Mouse (Mus musculus) WW6 (cell line): ENCODE results near the gene Grm4.

Source experiments
- DNase-seq: peaks from one replicate; pipeline ENCODE4 v3.0.0-alpha.2; 2013; ENCODE audit warnings: low read depth, low spot score

Grm4 gene

DNA sequence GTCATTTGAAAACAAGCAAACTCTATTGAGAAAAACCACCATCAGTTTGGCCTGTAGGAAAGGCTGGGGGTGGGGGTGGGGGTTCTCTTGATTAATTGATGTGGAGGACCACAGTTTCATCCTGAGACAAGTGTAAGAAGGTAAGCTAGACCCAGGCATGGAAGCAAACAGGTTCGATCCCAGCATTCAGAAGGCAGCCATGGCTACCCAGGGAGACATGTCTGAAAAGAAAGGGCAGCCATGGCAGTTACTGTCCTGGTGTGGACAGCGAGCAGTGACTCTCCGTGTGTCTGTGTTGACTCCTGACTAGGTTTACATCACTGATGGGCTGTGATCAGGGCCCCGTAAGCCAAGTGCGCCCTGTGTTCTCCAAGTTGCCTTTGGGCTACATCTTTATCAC is at the start of gene Grm4:
Gene Grm4 (minus strand): TSS at position 101 of the 400 bp plus-strand sequence.
- no peak for DNase-seq

DNA sequence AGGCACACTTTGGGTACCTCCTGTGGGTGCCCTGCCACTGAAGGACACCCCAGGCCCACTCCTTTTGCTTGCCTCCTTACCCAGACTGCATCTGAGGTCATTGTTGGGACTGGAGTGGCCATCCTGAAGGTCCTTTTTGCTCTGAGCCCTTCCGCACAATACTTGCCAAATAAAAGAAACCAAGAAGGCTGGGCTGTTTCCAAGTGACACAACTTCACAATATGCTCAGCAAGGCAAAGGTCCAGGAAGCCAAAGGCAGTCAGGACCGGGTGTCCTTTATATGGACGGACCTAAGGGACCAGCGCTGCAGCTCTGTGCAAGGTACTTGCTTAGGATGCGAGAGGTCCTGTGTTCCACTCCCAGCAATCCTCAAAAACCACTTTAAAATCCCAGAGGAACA is 47.0 kb upstream of the Grm4 start:
- DNase-seq: no peak

DNA sequence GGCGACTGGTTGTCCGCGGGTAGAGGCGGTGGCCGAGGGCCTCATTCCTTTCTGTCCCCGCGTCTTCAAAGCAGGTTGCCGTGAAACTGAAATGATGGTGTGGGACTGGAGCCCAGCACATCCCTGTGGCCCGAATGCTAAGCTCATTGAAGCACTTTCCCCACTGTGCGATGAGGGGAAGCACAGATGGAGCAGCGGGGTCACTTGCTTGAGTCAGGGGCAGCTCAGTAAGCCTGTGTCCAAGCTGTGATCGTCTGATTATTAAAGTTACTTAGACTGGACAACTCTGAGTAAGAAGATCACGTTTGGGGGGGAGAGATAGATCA is 44.7 kb upstream of the Grm4 start:
- no peak for DNase-seq

DNA sequence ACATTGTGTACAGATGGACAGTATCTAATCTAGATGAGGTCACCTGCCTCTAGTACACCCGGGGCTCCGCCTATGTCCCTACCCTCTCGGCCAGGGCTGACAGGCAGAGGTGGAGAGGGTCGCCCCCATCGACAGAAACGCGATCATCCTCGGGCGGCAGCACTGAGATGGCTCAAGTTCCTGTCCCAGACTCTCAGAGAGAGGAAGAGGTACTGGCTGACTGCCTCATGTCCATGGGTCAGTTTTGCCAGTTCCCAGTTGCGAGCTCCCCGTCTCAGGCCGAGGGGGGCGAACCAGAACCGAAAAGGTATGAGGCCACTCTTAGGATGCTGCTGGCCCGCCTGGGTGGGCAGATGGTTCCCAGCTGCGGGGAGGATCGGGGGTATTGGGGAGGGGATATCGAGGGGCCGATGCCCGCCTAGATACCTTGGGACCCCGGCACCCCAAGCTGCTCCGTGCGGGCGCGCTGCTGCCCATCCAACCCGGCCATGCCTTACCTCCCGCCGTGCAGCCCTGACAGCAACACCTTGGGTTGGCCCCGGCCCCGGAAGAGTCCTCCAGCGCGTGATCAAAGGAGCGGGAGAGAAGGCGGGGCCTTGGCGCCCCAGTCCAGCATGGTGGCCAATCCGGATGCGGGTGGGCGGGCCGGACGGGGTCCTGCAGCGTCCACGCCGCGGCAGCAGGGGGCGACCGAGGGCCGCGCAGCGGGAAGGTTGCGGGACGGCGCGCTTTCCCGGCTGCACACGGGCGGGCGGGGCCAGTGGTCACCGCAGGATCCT is 44.1 kb upstream of the Grm4 start, which contains the start of gene AI413582:
Gene AI413582 (minus strand): TSS at position 594 of the 779 bp plus-strand sequence.
- DNase-seq: peak; percentile 81

DNA sequence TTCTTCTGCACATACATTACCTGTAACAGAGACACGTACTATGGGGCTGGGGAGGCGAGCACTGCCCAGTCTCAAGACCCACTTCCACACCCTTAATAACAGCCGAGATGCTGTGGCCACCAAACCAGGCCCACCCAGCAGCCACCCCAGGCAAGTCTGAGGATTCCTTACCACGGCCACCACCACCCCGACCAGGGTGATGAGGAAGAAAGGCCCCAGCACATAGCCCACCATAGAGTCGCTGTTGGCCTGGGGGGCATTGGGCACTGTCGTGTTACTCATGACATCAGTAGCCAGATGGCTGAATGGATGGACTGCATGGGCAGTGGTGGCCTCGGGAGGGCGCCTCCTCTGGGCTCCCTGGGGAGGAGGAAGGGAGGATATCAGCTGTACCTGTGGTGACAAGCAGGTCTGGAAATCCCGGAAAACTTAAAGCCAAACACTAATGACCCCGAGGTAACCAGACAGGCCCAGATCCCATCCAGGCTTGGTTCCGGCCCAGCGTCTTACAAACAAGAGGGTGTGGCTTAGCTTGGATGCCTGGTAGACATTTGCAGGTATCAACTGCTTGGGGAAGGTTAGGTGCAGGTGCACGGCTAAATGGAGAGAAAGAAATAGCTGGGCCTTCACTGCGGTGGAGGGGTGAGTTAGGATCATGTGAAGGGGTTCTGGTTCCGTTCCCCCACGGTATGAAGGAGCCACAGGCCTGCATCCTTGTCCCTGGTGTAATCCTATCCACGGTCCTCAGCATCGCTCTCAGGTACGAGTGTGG is 43.4 kb upstream of the Grm4 start:
- DNase-seq: no peak

DNA sequence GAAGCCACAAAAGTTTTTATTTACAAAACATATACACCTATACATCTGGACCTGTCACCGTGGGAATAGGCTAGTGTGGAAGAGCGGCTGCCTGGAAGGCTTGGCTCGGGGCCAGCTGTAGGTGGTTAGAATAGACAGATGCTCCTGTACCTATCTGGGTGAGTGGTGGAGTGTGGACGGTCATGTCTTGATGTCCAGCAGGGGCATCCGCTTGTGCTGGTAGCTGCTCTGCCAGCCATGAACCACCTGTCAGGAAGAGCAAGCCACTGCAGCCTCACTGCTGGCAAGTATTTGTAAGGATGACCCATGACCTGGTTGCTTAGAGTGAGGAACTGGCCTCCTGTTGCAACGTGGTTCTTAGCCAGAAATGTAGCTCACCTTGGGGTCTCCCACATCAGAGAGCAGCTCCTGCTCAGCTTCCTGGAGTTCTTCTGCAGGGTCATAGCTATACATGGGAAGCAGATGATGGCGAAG is 42.6 kb upstream of the Grm4 start:
- no peak for DNase-seq

DNA sequence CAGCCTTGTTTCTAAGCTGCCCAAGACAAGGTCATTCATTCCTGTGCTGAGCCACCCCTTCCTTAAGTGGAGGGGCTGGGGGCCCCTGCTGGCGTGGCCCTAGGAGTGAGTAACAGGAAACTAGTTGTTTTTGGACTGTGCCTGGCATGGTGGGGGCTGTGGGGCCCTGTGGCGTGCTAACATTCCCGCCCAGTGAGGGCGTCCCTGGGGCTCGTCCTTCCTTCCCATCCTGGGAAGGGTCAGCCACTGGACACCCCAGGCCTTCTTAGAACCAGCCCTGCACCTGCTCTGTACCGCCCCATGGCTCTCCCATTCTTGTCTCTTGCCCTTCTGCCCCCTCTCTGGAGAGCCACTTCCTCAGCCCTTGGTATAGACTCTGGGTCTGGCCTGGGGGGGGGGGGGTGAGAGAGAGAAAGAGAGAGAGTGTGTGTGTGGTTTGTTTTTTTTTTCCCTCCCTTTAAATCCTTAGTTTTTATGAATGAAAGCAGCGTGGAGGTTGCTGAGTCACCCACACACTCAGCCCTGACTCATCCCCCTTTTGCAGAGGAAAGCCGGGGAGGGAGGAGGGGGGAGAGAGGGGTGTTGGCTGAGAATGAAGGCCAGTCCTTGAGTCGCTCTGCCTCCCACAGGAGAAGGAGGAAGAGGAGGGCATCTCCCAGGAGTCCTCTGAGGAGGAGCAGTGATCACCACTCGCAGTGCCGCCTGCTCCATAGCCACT is 40.8 kb upstream of the Grm4 start:
- no peak for DNase-seq

DNA sequence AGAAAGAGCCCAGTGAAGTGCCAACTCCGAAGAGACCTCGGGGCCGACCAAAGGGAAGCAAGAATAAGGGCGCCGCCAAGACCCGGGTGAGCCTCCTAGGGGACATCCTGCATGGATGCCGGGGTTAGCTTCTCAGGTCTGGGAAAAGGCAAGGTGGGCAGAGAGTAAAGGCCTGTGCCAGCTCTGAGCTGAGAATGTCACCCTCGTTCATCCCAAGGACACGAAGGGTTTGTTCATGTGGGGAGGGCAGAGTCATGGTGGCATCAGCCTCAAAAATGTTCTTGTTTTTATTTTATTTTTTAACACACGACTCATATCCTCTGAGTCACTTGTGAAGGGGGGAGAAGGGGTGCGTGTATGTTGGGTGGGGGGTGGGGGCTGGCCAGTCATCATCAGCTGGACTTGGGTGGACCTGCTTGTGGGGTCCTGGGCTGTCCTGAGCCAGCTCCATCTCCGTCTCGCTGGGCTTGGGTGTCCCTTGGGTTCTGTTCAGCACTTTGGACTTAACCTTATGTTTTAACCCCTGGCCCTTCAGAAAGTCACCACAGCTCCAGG is 39.8 kb upstream of the Grm4 start:
- DNase-seq: no peak

DNA sequence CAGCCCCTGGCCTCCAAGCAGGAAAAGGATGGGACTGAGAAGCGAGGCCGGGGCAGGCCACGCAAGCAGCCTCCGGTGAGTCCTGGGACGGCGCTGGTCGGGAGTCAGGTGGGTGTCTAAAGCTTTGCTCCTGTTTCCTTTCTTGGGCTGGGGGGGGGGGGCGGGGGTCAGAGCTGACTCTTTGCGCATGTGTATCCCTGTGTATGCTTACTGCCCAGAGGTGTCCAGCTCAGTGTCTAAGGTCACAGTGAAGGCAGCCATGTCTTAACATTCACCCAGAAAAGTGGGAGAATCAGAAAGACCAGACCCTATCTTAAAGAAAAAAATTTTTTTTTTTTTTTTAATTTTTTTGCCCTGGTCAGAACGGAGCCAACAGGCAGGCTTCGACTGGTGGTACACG is 38.4 kb upstream of the Grm4 start:
- DNase-seq: no peak

DNA sequence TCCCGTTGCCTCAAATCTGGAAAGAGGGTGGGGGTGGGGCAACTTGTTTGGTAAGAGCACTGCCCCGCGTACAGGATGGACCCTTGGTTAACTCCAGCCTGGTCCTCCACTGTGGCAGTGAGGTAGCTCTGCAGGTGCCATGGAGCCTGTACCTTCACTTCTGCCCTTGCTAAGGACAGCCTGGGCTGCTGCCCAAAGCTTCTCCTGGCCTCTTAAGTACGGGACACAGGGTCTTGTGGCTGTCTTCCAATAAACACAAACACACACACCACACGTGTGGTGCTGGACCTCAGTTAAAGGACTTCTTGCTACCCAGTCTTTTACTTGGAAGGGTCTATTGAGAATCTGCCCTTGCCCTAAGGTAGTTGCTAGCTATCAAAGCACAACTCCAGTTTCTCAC is 37.6 kb upstream of the Grm4 start:
- no peak for DNase-seq

DNA sequence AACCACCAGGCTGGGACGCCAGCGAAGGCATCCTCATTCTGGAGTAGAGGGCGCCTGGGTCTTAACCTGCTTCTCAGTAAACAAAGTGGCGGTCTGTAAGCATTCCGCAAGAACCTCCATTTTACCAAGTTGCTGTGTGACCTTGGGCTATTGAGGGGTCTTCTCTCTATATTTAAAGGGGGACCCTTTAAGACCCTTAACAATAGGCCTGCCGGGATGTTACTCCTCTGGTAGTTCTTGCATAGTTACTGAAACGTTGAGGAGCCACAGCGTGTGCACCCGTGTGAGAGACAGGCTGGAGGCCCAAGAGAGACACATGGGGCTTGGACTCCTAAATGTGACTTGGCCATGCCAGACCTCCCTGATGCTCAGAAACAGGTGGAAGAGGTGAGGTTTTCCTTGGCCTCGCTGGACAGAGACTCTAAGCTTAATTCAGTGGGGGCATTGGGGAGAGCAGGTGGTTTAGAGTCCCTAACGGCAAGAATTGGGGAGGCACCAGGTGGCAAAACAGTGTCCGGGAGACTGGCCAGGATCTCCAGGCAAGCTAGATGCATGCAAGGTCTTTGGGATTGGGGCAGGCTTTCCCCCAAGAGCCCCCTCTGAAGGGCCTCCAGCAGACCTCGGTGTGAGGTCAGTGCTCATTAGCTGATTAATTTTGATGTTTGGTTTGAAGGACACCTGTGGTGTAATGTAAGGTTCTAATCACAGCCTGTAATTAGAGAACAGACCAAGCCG is 36.9 kb upstream of the Grm4 start:
- no peak for DNase-seq

DNA sequence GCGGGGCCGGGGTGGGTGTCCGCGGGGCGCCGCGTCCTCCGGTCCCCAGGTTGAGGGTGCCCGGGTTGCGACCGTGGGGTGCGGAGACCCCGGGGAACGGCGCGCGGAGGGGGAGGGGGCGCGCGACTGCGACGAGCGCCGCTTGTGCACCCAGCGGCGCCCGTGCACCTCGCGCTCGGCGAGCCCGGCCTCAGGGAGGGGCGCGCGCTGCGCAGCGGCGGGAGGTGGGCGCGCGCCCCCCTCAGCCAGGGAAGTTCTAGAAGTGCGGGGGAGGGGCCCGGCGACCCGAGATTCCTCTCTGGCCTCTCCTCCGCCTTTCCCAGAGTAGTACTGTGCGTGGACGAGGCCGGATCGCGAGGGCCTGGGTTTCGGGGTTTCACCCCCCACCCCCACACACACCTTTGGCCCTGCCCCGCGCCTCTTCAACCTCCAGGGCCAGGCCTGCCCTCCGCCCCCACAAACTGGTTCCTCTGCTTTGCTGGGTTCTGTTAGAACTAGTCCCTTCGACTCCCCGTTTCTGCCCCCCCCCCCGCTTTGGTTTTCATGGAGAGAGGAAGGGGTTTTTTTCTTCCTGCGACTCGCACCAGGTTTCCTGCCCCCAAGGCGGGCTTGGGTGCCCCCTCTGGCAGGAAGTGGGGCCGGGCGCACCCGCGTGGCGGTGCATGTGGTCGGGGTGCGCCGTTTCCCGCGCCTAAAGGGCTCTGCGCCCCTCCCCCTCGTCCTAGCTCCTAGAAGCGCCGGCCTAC is 36.2 kb upstream of the Grm4 start:
- DNase-seq: peak; percentile 63

DNA sequence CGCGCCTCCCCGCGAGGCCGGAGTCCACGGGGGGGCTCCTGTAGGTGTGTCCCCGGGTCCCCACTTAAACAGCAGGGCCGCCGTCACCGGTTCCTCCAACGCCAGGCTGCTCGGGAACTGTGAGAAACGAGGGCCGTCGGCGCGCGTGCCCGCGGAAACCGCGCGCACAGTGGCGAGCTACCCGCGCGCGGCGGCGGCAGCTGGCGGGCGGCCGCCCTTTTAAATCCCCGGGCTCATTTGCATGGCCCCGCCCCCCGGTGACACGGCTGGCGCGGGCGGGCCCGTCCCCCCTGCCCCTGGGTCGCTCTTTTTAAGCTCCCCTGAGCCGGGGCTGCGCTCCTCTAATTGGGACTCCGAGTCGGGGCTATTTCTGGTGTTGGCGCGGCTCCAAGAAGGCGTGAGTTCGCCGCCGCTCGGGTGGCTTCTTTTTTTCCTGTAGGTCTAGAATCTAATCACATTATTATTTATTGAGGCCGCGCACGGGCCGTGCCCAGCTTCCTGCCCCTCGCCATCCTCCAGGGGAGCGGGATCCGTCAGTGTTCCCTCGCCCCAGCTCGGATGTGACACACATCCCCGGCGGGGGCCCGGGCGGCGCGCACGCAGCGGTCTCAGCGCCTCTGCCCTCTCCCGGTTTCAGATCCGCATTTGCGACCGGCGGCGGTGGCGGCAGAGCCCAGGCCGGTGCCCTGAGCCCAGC is 35.3 kb upstream of the Grm4 start, which contains the start of gene Hmga1:
Gene Hmga1 (plus strand): TSS at position 183 of the 697 bp plus-strand sequence.
- peak; percentile 77 for DNase-seq

DNA sequence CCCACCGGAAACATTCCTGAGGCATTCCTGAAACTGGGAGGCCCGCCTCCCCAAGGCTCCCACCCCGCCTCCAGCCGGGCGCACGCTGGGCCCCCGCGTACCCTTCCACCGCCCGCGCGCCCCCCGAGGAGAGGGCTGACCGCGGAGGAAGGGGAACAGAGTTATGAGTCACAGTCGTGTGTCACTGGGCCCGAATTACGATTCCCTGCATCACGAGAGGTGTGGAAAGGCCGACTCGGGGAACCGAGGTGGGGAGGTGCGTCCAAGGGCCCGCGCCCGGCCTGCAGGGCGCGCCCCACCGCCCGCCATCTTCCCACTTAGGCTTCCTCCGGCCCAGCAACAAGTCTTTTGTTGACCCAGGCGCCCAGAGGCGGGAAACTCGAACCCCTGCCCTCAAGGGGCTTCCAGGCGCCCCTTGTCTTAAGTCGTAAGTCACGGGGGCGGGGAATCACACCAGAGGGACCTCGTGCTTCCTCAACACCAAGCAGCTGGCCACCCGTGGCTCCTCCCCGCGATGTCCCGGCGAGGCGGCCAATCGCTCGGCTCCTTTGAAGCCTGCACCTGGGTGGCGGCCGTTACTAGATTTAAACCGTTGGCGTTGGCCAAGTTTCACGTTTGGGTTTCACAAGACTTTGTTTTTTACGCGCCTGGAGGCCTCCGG is 34.4 kb upstream of the Grm4 start:
- DNase-seq: peak; percentile 81

DNA sequence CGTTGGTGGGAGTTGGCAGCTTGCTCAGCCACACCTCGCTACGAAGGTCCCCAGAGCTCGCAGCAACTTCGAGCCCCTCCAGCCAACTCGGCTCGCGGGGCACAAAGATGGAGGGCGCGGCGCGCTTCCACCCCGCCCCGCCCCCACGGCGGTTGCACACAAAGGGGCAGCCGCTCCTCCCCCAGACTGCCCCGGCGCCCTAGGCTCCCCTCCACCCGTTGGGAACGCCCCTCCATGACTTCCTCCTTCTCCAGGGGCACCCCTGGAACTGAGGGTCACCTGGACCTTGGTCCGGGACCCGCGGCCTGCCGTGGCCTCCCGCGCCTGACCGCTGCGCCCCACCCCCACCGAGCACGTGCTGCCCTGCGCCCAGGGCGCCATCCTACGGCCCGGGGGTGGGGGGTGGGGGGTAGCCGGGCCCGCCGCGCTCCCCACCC is 33.9 kb upstream of the Grm4 start:
- peak; percentile 65 for DNase-seq

DNA sequence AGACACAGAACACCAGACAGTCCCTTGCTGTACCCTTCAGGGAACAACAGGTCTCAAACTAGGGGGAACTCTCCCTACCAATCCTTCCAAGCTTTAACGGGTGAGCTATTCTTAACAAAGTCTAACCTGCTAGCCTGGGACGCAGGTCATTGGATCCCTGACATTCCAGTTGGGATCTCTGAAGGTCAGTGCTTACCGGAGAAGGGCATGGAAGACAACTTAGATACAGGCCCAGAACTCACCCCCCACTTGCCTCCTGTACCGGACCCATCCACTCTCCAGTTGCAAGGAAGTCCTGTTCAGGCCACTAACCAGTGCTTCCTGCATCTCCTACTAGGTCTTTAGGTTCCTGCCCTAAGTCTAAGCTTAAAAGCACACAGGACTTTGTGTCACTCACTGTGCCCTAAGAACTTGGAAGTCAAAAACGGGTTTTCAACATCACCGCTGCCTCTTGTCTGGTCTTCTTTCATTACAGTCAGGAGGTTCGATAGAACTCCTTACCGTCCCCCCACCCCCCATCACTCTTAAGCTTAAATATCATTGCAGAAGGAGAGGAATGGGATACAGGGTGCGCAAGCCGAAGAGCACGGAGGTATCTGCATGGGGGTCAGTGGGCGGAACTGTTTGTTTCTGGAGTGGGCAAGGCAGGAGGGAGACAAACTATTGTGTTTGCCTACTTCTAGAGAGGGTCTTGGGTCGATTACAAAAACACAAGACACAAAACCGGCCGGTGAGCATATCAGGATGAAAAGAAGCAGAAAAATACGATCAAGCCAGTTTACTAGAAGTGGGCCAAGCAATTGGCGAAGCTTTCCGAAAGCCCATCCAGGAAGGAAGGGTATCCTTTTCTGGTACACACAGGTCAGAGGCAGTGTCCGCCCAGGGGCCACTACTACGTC is 33.1 kb upstream of the Grm4 start:
- no peak for DNase-seq

DNA sequence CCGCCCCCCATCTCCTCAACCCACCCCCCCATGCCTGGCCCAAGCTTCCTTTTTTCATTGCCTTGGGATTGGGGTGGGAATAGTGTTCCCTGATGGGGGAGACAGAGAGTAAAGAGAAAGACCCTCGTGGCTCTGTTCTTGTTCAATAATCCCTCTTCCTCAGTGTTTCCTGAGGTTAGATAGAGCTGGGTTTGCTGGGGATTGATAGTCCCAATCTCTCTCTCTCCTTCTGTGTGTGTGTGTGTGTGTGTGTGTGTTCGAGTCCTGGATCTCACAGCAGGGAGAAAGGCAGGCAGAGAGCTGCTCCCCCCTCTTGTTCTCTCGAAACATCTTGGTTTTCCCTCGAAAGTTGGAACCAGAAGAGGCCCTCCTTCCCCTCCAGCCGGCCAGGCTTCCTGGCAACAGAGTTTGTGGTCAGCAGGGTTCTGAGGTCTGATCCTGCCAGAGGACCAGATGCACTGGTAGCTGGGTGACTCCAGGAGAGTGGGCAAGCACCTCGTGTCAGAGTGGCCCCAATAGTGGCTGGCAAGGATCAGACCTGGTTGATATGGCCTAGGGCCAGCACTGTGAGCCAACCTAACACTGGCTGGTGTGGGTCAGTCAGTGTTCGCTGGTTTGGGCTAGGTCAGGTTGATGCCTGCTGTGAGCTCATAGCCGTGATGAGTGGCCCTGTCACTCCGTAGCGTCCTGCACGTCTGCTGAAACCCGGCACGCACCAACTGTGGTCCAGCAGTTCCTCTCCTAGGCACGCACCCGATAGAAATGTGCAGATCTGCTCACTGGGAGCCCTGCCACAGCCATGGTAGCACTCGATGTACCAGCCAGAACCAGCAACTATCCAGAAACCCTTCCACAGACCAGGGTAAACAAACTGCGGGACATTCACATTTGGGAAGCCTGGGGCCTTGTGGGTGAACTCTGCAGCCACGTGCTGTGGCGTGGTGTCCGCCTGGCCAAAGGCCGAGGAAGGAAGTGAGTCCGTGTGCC is 31.3 kb upstream of the Grm4 start:
- no peak for DNase-seq
